Mouse (Mus musculus) erythroblast, embryonic 14.5 days (primary cell): ENCODE results near the gene Rras2.

Source experiments
- GATA1 ChIP-seq: IDR thresholded peaks from 2 replicates; pipeline ENCODE4 v1.6.1; 2012; ENCODE audit warnings: low read length, inconsistent platforms, mixed read lengths
- TAL1 ChIP-seq: IDR thresholded peaks from 3 replicates; pipeline ENCODE4 v1.6.1; 2012; ENCODE audit warnings: low read length, inconsistent platforms, mixed read lengths

- TF ChIP-seq TAL1 (no peak), GATA1 (no peak)
These were observed 35.8 kb downstream of the Rras2 start for GRCm38 (mm10) chr7:114081633-114082420.
